Mouse (Mus musculus) lung, adult 18-20 months (tissue): Measurements from ENCODE around the gene Lpar6.
A peak's percentile ranks its signal among the peaks of the same experiment; 100 is the strongest.

Source experiments
- DNase-seq, 2 experiments: peaks; one replicate each; pipeline ENCODE4 v3.0.0; 2022; ENCODE audit warnings: mixed read lengths in 2 of 2

Lpar6 gene

GRCm38 (mm10) chr14:73237848-73238321, at the start of gene Lpar6:
Lpar6 (plus strand) TSS chr14:73237895.
- peak; percentile 53 to 69 for DNase-seq

- DNase-seq, result no peak
These were observed 38.6 kb upstream of the Lpar6 start for GRCm38 (mm10) chr14:73199058-73199457.

GRCm38 (mm10) chr14:73201447-73201846, 36.2 kb upstream of the Lpar6 start:
- DNase-seq, result no peak

GRCm38 (mm10) chr14:73204016-73204415, 33.7 kb upstream of the Lpar6 start:
- no peak for DNase-seq

GRCm38 (mm10) chr14:73209262-73209661, 28.4 kb upstream of the Lpar6 start:
- peak; percentile 33 to 67 for DNase-seq

GRCm38 (mm10) chr14:73210196-73210595, 27.5 kb upstream of the Lpar6 start:
- no peak for DNase-seq

- DNase-seq, result no peak
These were observed 26.2 kb upstream of the Lpar6 start for GRCm38 (mm10) chr14:73211477-73211876.

- DNase-seq, result peak in 1 of 2 experiments; percentile 28
These were observed 20.6 kb upstream of the Lpar6 start for GRCm38 (mm10) chr14:73217062-73217461.

- no peak for DNase-seq
These were observed 15.3 kb upstream of the Lpar6 start for GRCm38 (mm10) chr14:73222316-73222970.

GRCm38 (mm10) chr14:73226346-73226745, 11.3 kb upstream of the Lpar6 start:
- no peak for DNase-seq

- no peak for DNase-seq
These were observed 10.8 kb upstream of the Lpar6 start for GRCm38 (mm10) chr14:73226849-73227248.

GRCm38 (mm10) chr14:73231286-73231982, 6.3 kb upstream of the Lpar6 start:
- DNase-seq, result no peak

GRCm38 (mm10) chr14:73234468-73235031, 3.1 kb upstream of the Lpar6 start:
- DNase-seq, result no peak

- peak; percentile 37 to 48 for DNase-seq
These were observed 979 bp downstream of the Lpar6 start for GRCm38 (mm10) chr14:73238498-73239250.

GRCm38 (mm10) chr14:73239291-73239690, 1.6 kb downstream of the Lpar6 start:
- no peak for DNase-seq

- no peak for DNase-seq
These were observed 2.2 kb downstream of the Lpar6 start for GRCm38 (mm10) chr14:73239857-73240256.

- DNase-seq, result no peak
These were observed 6.4 kb downstream of the Lpar6 start for GRCm38 (mm10) chr14:73244061-73244597.

- no peak for DNase-seq
These were observed 12.4 kb downstream of the Lpar6 start for GRCm38 (mm10) chr14:73250056-73250455.

GRCm38 (mm10) chr14:73252276-73252675, 14.6 kb downstream of the Lpar6 start:
- no peak for DNase-seq

- no peak for DNase-seq
These were observed 16.0 kb downstream of the Lpar6 start for GRCm38 (mm10) chr14:73253453-73254251.

GRCm38 (mm10) chr14:73254412-73254811, 16.7 kb downstream of the Lpar6 start:
- no peak for DNase-seq

- DNase-seq, result no peak
These were observed 17.8 kb downstream of the Lpar6 start for GRCm38 (mm10) chr14:73255426-73255970.
